Mouse (Mus musculus): ENCODE data around the gene Etv4. TPM values are rescaled to one million over a fixed set of nuclear protein-coding genes. Genes with fewer than 3 reads are reported as not detected.

The Etv4 gene
- polyA plus RNA-seq, 1 experiment from 2014 or later = 9.4 TPM

GRCm38 (mm10) chr11:101807266-101807665 is 22.1 kb upstream of the Etv4 start:
- H3K27me3 ChIP-seq (ENCODE audit: insufficient read depth, poor library complexity, severe bottlenecking) = peaks cover 35% of the 10 kb centered on the region
- H3K4me1 ChIP-seq = no peaks in the 10 kb centered on the region
- WGBS = 79% methylated on average over 10 of the region's 10 CpGs
- H3K36me3 ChIP-seq = no peaks in the 10 kb centered on the region
- no peak for DNase-seq (ENCODE audit: low spot score)
- no peaks in the 10 kb centered on the region for H3K9me3 ChIP-seq
- no peak overlapping the region for H3K4me3 ChIP-seq
- H3K27ac ChIP-seq = no peak overlapping the region

GRCm38 (mm10) chr11:101806741-101807140 is 21.6 kb upstream of the Etv4 start:
- H3K4me3 ChIP-seq = no peak overlapping the region
- no peaks in the 10 kb centered on the region for H3K36me3 ChIP-seq
- H3K9me3 ChIP-seq = no peaks in the 10 kb centered on the region
- H3K4me1 ChIP-seq = peaks cover 4% of the 10 kb centered on the region; the same call in 1 of the 2 replicates
- no peak overlapping the region for H3K27ac ChIP-seq
- peaks cover 39% of the 10 kb centered on the region for H3K27me3 ChIP-seq (ENCODE audit: insufficient read depth, poor library complexity, severe bottlenecking)
- 58% methylated on average over 12 of the region's 12 CpGs for WGBS
- DNase-seq (ENCODE audit: low spot score) = no peak

GRCm38 (mm10) chr11:101805113-101805704 is 20.0 kb upstream of the Etv4 start:
- no peaks in the 10 kb centered on the region for H3K9me3 ChIP-seq
- H3K27ac ChIP-seq = no peak overlapping the region
- WGBS = 85% methylated on average over 8 of the region's 8 CpGs
- H3K27me3 ChIP-seq (ENCODE audit: insufficient read depth, poor library complexity, severe bottlenecking) = peaks cover 32% of the 10 kb centered on the region
- peaks cover 10% of the 10 kb centered on the region for H3K4me1 ChIP-seq
- H3K36me3 ChIP-seq = no peaks in the 10 kb centered on the region
- no peak for DNase-seq (ENCODE audit: low spot score)
- no peak overlapping the region for H3K4me3 ChIP-seq

GRCm38 (mm10) chr11:101801386-101801785 is 16.2 kb upstream of the Etv4 start:
- Histone ChIP-seq H3K27me3 (ENCODE audit: insufficient read depth, poor library complexity, severe bottlenecking) (peaks cover 5% of the 10 kb centered on the region; the same call in 1 of the 2 replicates), H3K27ac (no peak overlapping the region), H3K4me1 (peaks cover 13% of the 10 kb centered on the region), H3K36me3 (no peaks in the 10 kb centered on the region), H3K4me3 (no peak overlapping the region), H3K9me3 (no peaks in the 10 kb centered on the region)
- DNase-seq (ENCODE audit: low spot score) = no peak
- WGBS = 4% methylated on average over 5 of the region's 5 CpGs

GRCm38 (mm10) chr11:101798083-101798482 is 12.9 kb upstream of the Etv4 start:
- Histone ChIP-seq H3K36me3 (no peaks in the 10 kb centered on the region), H3K9me3 (no peaks in the 10 kb centered on the region), H3K27ac (no peak overlapping the region), H3K4me1 (peaks cover 13% of the 10 kb centered on the region), H3K27me3 (ENCODE audit: insufficient read depth, poor library complexity, severe bottlenecking) (peaks cover 5% of the 10 kb centered on the region; the same call in 1 of the 2 replicates), H3K4me3 (no peak overlapping the region)
- WGBS = 38% methylated on average over 8 of the region's 8 CpGs
- no peak for DNase-seq (ENCODE audit: low spot score)

- 72% methylated on average over 2 of the region's 2 CpGs for WGBS
- no peak for DNase-seq (ENCODE audit: low spot score)
- Histone ChIP-seq H3K36me3 (no peaks in the 10 kb centered on the region), H3K27me3 (ENCODE audit: insufficient read depth, poor library complexity, severe bottlenecking) (peaks cover 5% of the 10 kb centered on the region; the same call in 1 of the 2 replicates), H3K27ac (no peak overlapping the region), H3K4me1 (peaks cover 13% of the 10 kb centered on the region), H3K4me3 (no peak overlapping the region), H3K9me3 (no peaks in the 10 kb centered on the region)
These were observed 12.2 kb upstream of the Etv4 start for GRCm38 (mm10) chr11:101797355-101797754.

- Histone ChIP-seq H3K4me1 (peaks cover 22% of the 10 kb centered on the region), H3K27me3 (ENCODE audit: insufficient read depth, poor library complexity, severe bottlenecking) (peaks cover 34% of the 10 kb centered on the region), H3K36me3 (no peaks in the 10 kb centered on the region), H3K27ac (peak overlapping the region; percentile 88), H3K9me3 (no peaks in the 10 kb centered on the region), H3K4me3 (peak overlapping the region; percentile 43)
- DNase-seq (ENCODE audit: low spot score) = peak; percentile 91
- 35% methylated on average over 19 of the region's 19 CpGs for WGBS
These were observed 5.8 kb upstream of the Etv4 start for GRCm38 (mm10) chr11:101790811-101791526.

- Histone ChIP-seq H3K36me3 (no peaks in the 10 kb centered on the region), H3K4me1 (peaks cover 41% of the 10 kb centered on the region), H3K27ac (no peak overlapping the region), H3K27me3 (ENCODE audit: insufficient read depth, poor library complexity, severe bottlenecking) (peaks cover 66% of the 10 kb centered on the region), H3K9me3 (no peaks in the 10 kb centered on the region), H3K4me3 (no peak overlapping the region)
- 74% methylated on average over 1 of the region's 1 CpGs for WGBS
- DNase-seq (ENCODE audit: low spot score) = no peak
These were observed 2.3 kb upstream of the Etv4 start for GRCm38 (mm10) chr11:101787432-101787831.

GRCm38 (mm10) chr11:101786651-101787050 is 1.5 kb upstream of the Etv4 start:
- H3K9me3 ChIP-seq = no peaks in the 10 kb centered on the region
- H3K27ac ChIP-seq = no peak overlapping the region; the same call in 1 of the 2 replicates
- 56% methylated on average over 7 of the region's 7 CpGs for WGBS
- H3K4me1 ChIP-seq = peaks cover 35% of the 10 kb centered on the region
- no peak for DNase-seq (ENCODE audit: low spot score)
- H3K27me3 ChIP-seq (ENCODE audit: insufficient read depth, poor library complexity, severe bottlenecking) = peaks cover 74% of the 10 kb centered on the region
- H3K36me3 ChIP-seq = no peaks in the 10 kb centered on the region
- H3K4me3 ChIP-seq = no peak overlapping the region

GRCm38 (mm10) chr11:101785852-101786205 is 658 bp upstream of the Etv4 start:
- H3K27ac ChIP-seq = peak overlapping the region; percentile 86; the same call in 1 of the 2 replicates
- WGBS = 7% methylated on average over 7 of the region's 7 CpGs
- no peaks in the 10 kb centered on the region for H3K36me3 ChIP-seq
- peaks cover 27% of the 10 kb centered on the region for H3K4me1 ChIP-seq
- no peak for DNase-seq (ENCODE audit: low spot score)
- H3K27me3 ChIP-seq (ENCODE audit: insufficient read depth, poor library complexity, severe bottlenecking) = peaks cover 79% of the 10 kb centered on the region
- no peaks in the 10 kb centered on the region for H3K9me3 ChIP-seq
- peak overlapping the region; percentile 72 for H3K4me3 ChIP-seq

- Histone ChIP-seq H3K4me3 (peak overlapping the region; percentile 72), H3K36me3 (no peaks in the 10 kb centered on the region), H3K27me3 (ENCODE audit: insufficient read depth, poor library complexity, severe bottlenecking) (peaks cover 90% of the 10 kb centered on the region), H3K9me3 (no peaks in the 10 kb centered on the region), H3K27ac (peak overlapping the region; percentile 86), H3K4me1 (peaks cover 28% of the 10 kb centered on the region)
- peak; percentile 82 for DNase-seq (ENCODE audit: low spot score)
- under 1% methylated on average over 64 of the region's 67 CpGs for WGBS
These were observed 556 bp downstream of the Etv4 start for GRCm38 (mm10) chr11:101784488-101785142.

GRCm38 (mm10) chr11:101784072-101784471 is 1.1 kb downstream of the Etv4 start:
- Histone ChIP-seq H3K27me3 (ENCODE audit: insufficient read depth, poor library complexity, severe bottlenecking) (peaks cover 86% of the 10 kb centered on the region), H3K27ac (peak overlapping the region; percentile 86), H3K36me3 (no peaks in the 10 kb centered on the region), H3K9me3 (no peaks in the 10 kb centered on the region), H3K4me1 (peaks cover 30% of the 10 kb centered on the region), H3K4me3 (peak overlapping the region; percentile 72)
- 3% methylated on average over 18 of the region's 19 CpGs for WGBS
- no peak for DNase-seq (ENCODE audit: low spot score)

- no peak overlapping the region for H3K27ac ChIP-seq
- H3K9me3 ChIP-seq = no peaks in the 10 kb centered on the region
- peak overlapping the region; percentile 72 for H3K4me3 ChIP-seq
- WGBS = 29% methylated on average over 9 of the region's 9 CpGs
- no peaks in the 10 kb centered on the region for H3K36me3 ChIP-seq
- peaks cover 30% of the 10 kb centered on the region for H3K4me1 ChIP-seq
- peaks cover 82% of the 10 kb centered on the region for H3K27me3 ChIP-seq (ENCODE audit: insufficient read depth, poor library complexity, severe bottlenecking)
- DNase-seq (ENCODE audit: low spot score) = no peak
These were observed 1.6 kb downstream of the Etv4 start for GRCm38 (mm10) chr11:101783584-101783983.

All from heart, embryonic 10.5 days (tissue).